Mouse (Mus musculus) cerebellum, adult 2 months (tissue): ENCODE results near the gene Robo1. TPM values are rescaled to one million over a fixed set of nuclear protein-coding genes. Genes with fewer than 3 reads are reported as not detected.

Source experiments
- DNase-seq, 2 experiments: peaks; one replicate each; pipeline ENCODE4 v3.0.0; 2021
- H3K27ac ChIP-seq: fragments of 200-500 bp; 2 replicates; pipeline ENCODE4 v1.5.1; 2012; ENCODE audit warnings: low read length, control low read depth, inconsistent platforms; ENCODE audit not compliant: insufficient read depth
- H3K27me3 ChIP-seq: fragments of 200-500 bp; 2 replicates; pipeline ENCODE4 v1.6.1; 2012; ENCODE audit warnings: inconsistent platforms, mild to moderate bottlenecking, low read length, moderate library complexity; ENCODE audit not compliant: control insufficient read depth, insufficient read depth
- H3K4me1 ChIP-seq: fragments of 200-500 bp; 2 replicates; pipeline ENCODE4 v1.6.1; 2011; ENCODE audit warnings: low read length; ENCODE audit not compliant: control insufficient read depth, insufficient read depth
- H3K4me3 ChIP-seq: fragments of 200-500 bp; replicated peaks from 2 replicates; pipeline ENCODE3; 2011; ENCODE audit warnings: mild to moderate bottlenecking, low read depth, low read length, control low read depth; ENCODE audit not compliant: insufficient read depth
- CTCF ChIP-seq: fragments of 200-500 bp; IDR thresholded peaks from 2 replicates; pipeline ENCODE4 v1.5.1; 2011; ENCODE audit warnings: low read depth, mild to moderate bottlenecking, control low read depth, low read length, moderate library complexity, borderline replicate concordance; ENCODE audit not compliant: insufficient read depth
- POLR2A ChIP-seq: fragments of 200-500 bp; IDR thresholded peaks from 2 replicates; pipeline ENCODE4 v1.6.1; 2011; ENCODE audit warnings: low read length, control low read depth, borderline replicate concordance; ENCODE audit not compliant: insufficient read depth
- WGBS: fragments of 180-500 bp; shearing (Covaris S2); methylation state at CpG from one replicate; pipeline ENCODE4 v1.1.7; 2018; 5-methylcytosine and 5-hydroxymethylcytosine counted together
- polyA plus RNA-seq: library from polyadenylated mRNA; depleted of rRNA; stranded (reverse); fragments of >200 nt; gene quantifications from 2 replicates; pipeline ENCODE4 v1.2.3, GENCODE M21; 2012

Robo1 gene
- polyA plus RNA-seq, 1 experiment: 13.0 TPM

- no peak for DNase-seq
- no peak for TF ChIP-seq CTCF
- no peak for TF ChIP-seq POLR2A
- H3K27me3 ChIP-seq: no peaks in the 10 kb centered on the region
- H3K4me1 ChIP-seq: no peaks in the 10 kb centered on the region
- no peak overlapping the region for H3K4me3 ChIP-seq
- 61% methylated on average over 7 of the region's 7 CpGs for WGBS
- H3K27ac ChIP-seq: no peak overlapping the region
Measured at GRCm38 (mm10) chr16:72633846-72634245, 325.7 kb downstream of the Robo1 start.

DNA sequence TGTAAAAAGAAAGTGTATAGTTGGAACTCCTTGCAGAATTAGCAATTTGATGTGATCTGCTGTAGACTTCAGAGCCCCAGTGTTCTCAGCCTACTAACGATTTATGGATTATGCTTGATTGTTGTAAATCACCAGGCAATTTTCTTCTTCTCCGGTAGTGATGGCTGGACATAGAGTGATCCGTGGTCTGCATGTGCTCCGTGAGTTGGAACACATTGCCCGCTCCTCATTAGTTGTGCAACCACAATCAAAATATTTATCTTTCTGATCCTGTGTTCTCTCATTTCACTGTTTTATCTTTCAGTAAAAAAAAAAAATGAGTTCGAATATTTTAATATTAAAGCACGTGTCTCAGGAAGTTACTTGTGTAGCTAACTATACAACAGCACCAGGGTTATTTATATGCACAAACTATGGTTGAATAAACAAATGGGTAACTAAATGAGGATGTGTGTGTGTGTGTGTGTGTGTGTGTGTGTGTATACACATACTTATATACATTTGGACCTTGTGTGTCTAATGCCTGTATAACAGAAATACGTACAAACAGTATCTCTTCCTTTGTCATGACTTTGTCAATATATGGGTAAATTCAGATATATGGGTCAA is 331.3 kb downstream of the Robo1 start:
- TF ChIP-seq CTCF: no peak
- no peak for TF ChIP-seq POLR2A
- Histone ChIP-seq H3K27ac (no peak overlapping the region), H3K27me3 (no peaks in the 10 kb centered on the region), H3K4me1 (no peaks in the 10 kb centered on the region), H3K4me3 (no peak overlapping the region)
- WGBS: 91% methylated on average over 8 of the region's 8 CpGs
- DNase-seq: no peak

GRCm38 (mm10) chr16:72640932-72641811 is 333.1 kb downstream of the Robo1 start:
- no peaks in the 10 kb centered on the region for H3K4me1 ChIP-seq
- WGBS: 64% methylated on average over 9 of the region's 9 CpGs
- H3K27me3 ChIP-seq: no peaks in the 10 kb centered on the region
- TF ChIP-seq CTCF (no peak), POLR2A (no peak)
- H3K4me3 ChIP-seq: no peak overlapping the region
- no peak for DNase-seq
- H3K27ac ChIP-seq: no peak overlapping the region

DNA sequence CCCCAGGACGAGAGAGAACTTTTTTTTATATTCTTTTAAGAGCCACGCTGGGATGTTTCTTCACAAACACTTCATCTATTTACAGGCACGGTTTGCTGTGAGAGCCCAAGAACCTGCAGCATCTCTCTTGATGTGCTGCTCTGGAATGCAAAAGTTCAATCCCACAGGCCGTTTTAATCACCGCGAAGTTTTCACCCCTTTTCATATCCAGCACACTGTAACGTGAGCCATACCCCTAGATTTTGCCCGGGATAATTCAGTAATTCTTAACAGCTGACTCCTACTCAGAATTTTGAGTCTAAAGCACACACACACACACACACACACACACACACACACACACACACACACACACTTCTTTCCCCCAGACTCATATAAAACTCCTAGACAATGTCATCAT is 337.8 kb downstream of the Robo1 start:
- Histone ChIP-seq H3K27ac (no peak overlapping the region), H3K4me3 (no peak overlapping the region), H3K4me1 (no peaks in the 10 kb centered on the region), H3K27me3 (no peaks in the 10 kb centered on the region)
- TF ChIP-seq POLR2A (no peak), CTCF (no peak)
- 53% methylated on average over 8 of the region's 8 CpGs for WGBS
- DNase-seq: no peak

DNA sequence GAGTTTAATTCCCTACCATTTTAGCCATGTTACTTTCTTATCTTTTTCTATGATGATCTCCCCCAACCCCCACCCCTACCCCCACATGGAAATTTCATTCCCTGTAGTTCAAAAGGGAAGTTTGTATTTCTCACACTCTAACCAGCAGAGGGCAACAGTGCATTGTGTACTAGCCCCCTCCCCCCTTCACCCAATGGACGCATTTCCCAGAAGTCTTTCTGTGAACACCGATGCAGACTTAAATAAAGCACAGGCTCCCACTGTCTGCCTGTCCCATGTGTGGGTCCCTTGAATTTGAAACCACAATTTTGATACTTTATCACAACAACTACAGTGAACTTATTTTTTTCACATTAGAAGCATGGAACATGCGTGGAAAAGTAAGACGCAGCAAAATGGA is 341.2 kb downstream of the Robo1 start:
- peak; percentile 18 to 45 for DNase-seq
- no peak overlapping the region for H3K27ac ChIP-seq
- WGBS: 41% methylated on average over 4 of the region's 4 CpGs
- TF ChIP-seq POLR2A (no peak), CTCF (peak; percentile 64)
- no peaks in the 10 kb centered on the region for H3K4me1 ChIP-seq
- H3K27me3 ChIP-seq: no peaks in the 10 kb centered on the region
- no peak overlapping the region for H3K4me3 ChIP-seq

DNA sequence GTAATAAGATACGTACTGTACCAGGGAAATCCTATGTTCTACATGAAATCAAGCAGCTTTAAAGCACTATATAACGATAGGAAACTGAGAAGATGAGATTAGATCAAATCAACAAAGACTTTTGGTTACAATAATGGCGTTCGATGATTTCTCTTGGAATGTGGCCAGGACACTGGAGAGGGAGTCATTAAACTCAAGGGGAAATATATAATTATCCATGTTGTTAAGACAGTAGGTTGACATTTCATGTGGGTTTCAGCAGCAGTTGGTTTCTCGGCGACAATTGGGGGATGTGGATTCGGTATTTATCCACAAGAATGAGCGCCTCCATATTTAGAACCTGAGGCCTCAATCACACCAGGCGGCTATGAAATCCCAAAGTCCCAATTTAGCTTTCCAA is 347.3 kb downstream of the Robo1 start:
- no peak for DNase-seq
- WGBS: 48% methylated on average over 9 of the region's 9 CpGs
- Histone ChIP-seq H3K4me3 (no peak overlapping the region), H3K27me3 (no peaks in the 10 kb centered on the region), H3K4me1 (no peaks in the 10 kb centered on the region), H3K27ac (no peak overlapping the region)
- TF ChIP-seq CTCF (no peak), POLR2A (no peak)

- TF ChIP-seq CTCF: peak; percentile 27; the same call in 1 of the 2 replicates
- TF ChIP-seq POLR2A: peak; percentile 37; the same call in 1 of the 2 replicates
- Histone ChIP-seq H3K27ac (peak overlapping the region; percentile 37; the same call in 1 of the 2 replicates), H3K4me1 (no peaks in the 10 kb centered on the region), H3K4me3 (peak overlapping the region; percentile 54), H3K27me3 (no peaks in the 10 kb centered on the region)
- DNase-seq: peak; percentile 77 to 79
- WGBS: under 1% methylated on average over 26 of the region's 26 CpGs
Measured at GRCm38 (mm10) chr16:72662837-72663350, 354.8 kb downstream of the Robo1 start.
